Mouse (Mus musculus): Measurements from ENCODE around the gene Tmbim1. TPM values are rescaled to one million over a fixed set of nuclear protein-coding genes. Genes with fewer than 3 reads are reported as not detected.

The Tmbim1 gene
- polyA plus RNA-seq, 1 experiment = 689 TPM

DNA sequence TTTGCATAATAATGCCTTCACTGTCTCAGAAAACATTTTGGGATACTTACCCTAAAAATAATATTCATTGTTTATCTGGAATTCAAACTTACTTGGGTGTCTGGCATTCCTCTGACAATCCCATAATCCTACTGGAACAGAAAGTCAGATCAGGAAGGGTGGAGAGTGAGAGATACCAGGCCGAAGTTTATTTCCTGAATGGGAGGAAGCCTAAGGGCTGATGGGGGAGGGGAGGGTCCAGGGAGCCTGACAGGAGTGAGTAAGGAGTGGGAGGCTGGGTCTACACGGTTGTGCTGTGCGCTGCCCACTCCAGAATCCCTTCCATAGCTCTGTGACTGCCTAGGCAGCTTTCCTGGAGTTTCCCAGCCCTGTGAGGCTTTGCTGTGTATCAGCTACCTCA lies 4.3 kb upstream of the Tmbim1 start:
- TF ChIP-seq CTCF (IDR thresholded peaks at IDR 0.05; ENCODE audit: extremely low read depth, insufficient read length, insufficient replicate concordance, low read depth, low read length) (no peak), POLR2A (IDR thresholded peaks at IDR 0.05; ENCODE audit: low read depth, low read length) (no peak)
- Histone ChIP-seq H3K4me1 (ENCODE audit: control insufficient read depth, insufficient read depth, insufficient read length, low read length) (peaks cover 16% of the 10 kb centered on the region; the same call in 1 of the 2 replicates), H3K27me3 (ENCODE audit: control insufficient read depth, insufficient read depth, low read length) (no peaks in the 10 kb centered on the region), H3K4me3 (ENCODE audit: low read depth, low read length) (no peak overlapping the region), H3K36me3 (ENCODE audit: control insufficient read depth, insufficient read depth, low read length) (no peaks in the 10 kb centered on the region), H3K27ac (ENCODE audit: insufficient read depth, low read depth, low read length) (peak overlapping the region; percentile 28; the same call in 1 of the 2 replicates)
- WGBS = 32% methylated on average over 3 of the region's 3 CpGs

DNA sequence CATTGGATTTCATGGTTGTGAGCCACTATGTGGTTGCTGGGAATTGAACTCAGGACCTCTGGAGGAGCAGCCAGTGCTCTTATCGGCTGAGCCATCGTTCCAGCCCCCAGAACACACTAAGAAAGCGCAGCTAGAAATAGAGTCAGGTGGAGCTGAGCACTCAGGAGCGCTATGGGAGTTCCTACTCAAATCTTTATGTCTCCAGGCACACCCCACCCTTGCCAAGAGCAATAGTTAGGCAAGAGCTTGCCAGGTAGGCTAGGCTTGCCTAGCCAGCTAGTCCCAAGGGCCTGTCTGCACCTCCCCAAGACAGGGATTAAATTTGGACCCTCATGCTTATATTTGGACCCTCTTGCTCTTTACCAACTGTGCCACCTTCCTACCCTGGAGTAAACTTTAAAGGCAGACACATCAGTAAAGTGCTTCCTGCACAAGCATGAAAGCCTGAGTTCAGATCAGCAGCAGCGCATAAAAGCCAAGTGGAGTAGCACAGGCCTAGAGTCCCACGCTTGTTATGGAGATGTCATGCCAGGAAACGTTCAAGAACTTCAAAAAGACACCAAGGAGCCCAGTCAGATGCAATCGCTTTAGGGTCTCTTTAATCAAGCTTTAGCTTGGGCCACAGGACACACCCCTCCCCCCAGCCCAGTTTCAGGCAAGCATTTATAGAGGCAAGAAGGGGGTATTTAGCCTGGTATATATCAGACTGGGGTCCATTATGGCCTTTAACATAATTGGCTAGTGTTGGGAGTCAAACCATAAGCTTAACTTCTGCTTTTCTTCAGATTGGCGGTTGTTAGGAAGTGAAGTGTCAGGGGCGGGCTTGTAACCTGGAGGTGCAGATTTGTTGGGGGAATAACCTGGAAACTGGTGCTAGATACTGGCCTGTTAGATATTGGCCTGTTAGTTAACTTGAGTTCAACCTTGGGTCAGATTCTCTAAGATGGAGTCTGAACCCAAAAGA lies 2.9 kb upstream of the Tmbim1 start:
- Histone ChIP-seq H3K36me3 (ENCODE audit: control insufficient read depth, insufficient read depth, low read length) (no peaks in the 10 kb centered on the region), H3K4me1 (ENCODE audit: control insufficient read depth, insufficient read depth, insufficient read length, low read length) (peaks cover 16% of the 10 kb centered on the region; the same call in 1 of the 2 replicates), H3K27ac (ENCODE audit: insufficient read depth, low read depth, low read length) (peak overlapping the region; percentile 52), H3K4me3 (ENCODE audit: low read depth, low read length) (no peak overlapping the region), H3K27me3 (ENCODE audit: control insufficient read depth, insufficient read depth, low read length) (no peaks in the 10 kb centered on the region)
- no peak for TF ChIP-seq POLR2A (IDR thresholded peaks at IDR 0.05; ENCODE audit: low read depth, low read length)
- no peak for TF ChIP-seq CTCF (IDR thresholded peaks at IDR 0.05; ENCODE audit: extremely low read depth, insufficient read length, insufficient replicate concordance, low read depth, low read length)
- 77% methylated on average over 10 of the region's 10 CpGs for WGBS

DNA sequence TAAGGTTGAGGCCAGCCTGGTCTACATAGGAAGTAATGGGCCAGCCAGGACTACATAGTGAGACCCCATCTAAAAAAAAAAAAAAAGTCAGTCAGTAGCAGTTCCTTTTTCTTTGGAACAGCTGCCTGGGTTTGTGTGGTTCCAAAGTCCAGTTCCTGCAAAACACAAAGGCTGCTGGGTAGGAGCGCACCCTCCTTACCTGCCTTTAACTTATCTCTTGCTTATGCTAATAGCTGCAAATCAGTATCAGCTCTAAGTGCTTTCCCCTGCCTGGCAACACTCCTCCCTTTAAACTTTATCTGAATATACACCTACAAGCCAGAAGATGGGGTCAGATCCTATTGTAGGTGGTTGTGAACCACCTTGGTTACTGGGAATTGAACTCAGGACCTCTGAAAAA lies 1.7 kb upstream of the Tmbim1 start:
- TF ChIP-seq CTCF (IDR thresholded peaks at IDR 0.05; ENCODE audit: extremely low read depth, insufficient read length, insufficient replicate concordance, low read depth, low read length) = no peak
- TF ChIP-seq POLR2A (IDR thresholded peaks at IDR 0.05; ENCODE audit: low read depth, low read length) = no peak

DNA sequence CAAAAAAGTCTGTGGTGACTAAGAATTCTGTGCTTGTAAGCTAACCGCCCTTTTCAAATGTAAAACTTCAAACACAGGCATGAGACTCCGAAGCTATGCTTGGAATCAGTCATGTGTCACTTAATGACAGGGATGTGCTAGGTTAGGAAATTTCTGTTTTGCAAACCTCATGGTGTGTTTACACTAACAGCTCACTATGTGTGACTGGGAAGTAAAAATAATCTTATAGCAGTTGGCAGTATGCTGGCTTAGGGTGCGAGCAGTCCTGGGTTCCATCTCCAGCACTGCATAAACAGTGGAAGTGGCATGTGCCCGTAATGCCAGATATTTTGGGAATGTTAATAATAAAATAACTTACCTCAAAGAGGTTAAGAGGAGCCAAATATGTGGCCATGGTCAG lies 476 bp downstream of the Tmbim1 start:
- Histone ChIP-seq H3K27me3 (ENCODE audit: control insufficient read depth, insufficient read depth, low read length) (no peaks in the 10 kb centered on the region), H3K27ac (ENCODE audit: insufficient read depth, low read depth, low read length) (peak overlapping the region; percentile 50), H3K4me3 (ENCODE audit: low read depth, low read length) (no peak overlapping the region), H3K4me1 (ENCODE audit: control insufficient read depth, insufficient read depth, insufficient read length, low read length) (peaks cover 32% of the 10 kb centered on the region), H3K36me3 (ENCODE audit: control insufficient read depth, insufficient read depth, low read length) (no peaks in the 10 kb centered on the region)
- TF ChIP-seq POLR2A (IDR thresholded peaks at IDR 0.05; ENCODE audit: low read depth, low read length) (no peak), CTCF (IDR thresholded peaks at IDR 0.05; ENCODE audit: extremely low read depth, insufficient read length, insufficient replicate concordance, low read depth, low read length) (no peak)
- WGBS = 71% methylated on average over 4 of the region's 4 CpGs

More for the DNA sequence above, 1.7 kb upstream of the Tmbim1 start:
- no peaks in the 10 kb centered on the region for H3K27me3 ChIP-seq (ENCODE audit: control insufficient read depth, insufficient read depth, low read length)
- H3K4me3 ChIP-seq (ENCODE audit: low read depth, low read length) = no peak overlapping the region
- 19% methylated on average over 1 of the region's 1 CpGs for WGBS
- H3K27ac ChIP-seq (ENCODE audit: insufficient read depth, low read depth, low read length) = peak overlapping the region; percentile 52
- no peaks in the 10 kb centered on the region for H3K36me3 ChIP-seq (ENCODE audit: control insufficient read depth, insufficient read depth, low read length)
- peaks cover 19% of the 10 kb centered on the region for H3K4me1 ChIP-seq (ENCODE audit: control insufficient read depth, insufficient read depth, insufficient read length, low read length)

DNA sequence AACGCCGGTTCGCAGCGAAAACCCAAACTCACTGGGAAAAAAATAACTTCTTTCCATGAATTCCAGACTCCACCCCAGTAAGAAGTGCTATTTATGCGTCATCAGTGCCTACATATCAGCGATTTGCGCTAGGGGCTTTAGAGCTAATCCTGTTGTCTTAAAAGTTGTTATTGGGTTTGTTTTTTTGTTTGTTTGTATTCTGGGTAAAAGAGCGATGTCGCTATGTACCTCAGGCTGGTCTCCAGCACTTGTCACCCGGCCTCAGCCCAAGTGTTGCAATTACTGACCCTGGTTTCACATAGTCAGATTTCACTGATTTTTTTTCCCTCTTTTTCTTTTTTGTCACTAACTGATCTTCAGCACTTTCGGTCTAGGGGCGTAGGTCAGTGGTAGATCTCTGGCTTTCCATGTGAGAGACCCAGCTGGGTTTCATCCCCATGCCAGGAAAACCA lies 1.1 kb downstream of the Tmbim1 start:
- 2% methylated on average over 12 of the region's 12 CpGs for WGBS
- H3K27ac ChIP-seq (ENCODE audit: insufficient read depth, low read depth, low read length) = peak overlapping the region; percentile 91
- H3K36me3 ChIP-seq (ENCODE audit: control insufficient read depth, insufficient read depth, low read length) = no peaks in the 10 kb centered on the region
- TF ChIP-seq CTCF (IDR thresholded peaks at IDR 0.05; ENCODE audit: extremely low read depth, insufficient read length, insufficient replicate concordance, low read depth, low read length) (no peak), POLR2A (IDR thresholded peaks at IDR 0.05; ENCODE audit: low read depth, low read length) (no peak)
- H3K4me1 ChIP-seq (ENCODE audit: control insufficient read depth, insufficient read depth, insufficient read length, low read length) = peaks cover 31% of the 10 kb centered on the region
- peak overlapping the region; percentile 76 for H3K4me3 ChIP-seq (ENCODE audit: low read depth, low read length)
- H3K27me3 ChIP-seq (ENCODE audit: control insufficient read depth, insufficient read depth, low read length) = no peaks in the 10 kb centered on the region

DNA sequence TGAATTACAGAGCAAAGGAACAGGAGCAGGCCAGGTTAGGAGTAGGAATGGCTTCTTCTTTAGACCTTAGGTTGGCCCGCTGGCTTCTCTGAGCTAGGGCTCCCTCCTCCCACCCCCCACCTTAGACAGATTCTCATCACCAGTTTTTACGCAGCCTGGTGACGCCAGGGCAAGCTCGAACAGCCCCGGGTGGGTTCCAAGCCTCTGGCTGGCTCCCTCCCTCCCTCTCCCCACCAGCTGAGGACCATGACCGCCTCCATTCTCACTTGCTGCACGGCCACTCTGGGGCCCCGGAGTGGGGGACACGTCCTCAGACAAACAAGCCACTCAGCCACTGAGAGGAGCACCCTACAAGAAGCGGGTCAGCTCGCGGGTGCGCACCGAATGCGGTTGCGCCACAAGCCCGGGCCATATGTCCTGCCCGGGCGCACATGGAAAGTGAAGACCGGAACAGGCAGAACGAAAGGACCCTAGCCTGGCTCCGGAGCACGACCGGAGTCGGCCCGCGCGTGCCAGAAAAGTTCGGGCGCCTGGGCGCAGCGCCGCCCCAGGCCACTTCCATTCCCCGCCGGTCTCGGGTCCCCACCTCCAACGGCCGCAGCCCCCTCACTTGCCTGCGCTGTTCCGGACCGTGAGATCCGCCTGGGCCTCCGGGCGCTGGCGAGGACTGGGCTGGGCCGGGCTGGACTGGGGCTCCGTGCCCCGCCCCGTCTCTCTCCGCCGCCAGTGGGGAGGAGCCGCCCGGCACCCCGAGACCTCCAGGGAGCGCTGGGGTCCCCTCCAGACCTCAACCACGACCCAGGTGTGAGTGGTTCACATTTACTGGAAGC lies 1.7 kb downstream of the Tmbim1 start:
- no peaks in the 10 kb centered on the region for H3K27me3 ChIP-seq (ENCODE audit: control insufficient read depth, insufficient read depth, low read length)
- peak overlapping the region; percentile 76 for H3K4me3 ChIP-seq (ENCODE audit: low read depth, low read length)
- TF ChIP-seq POLR2A (IDR thresholded peaks at IDR 0.05; ENCODE audit: low read depth, low read length) (peak; percentile 89), CTCF (IDR thresholded peaks at IDR 0.05; ENCODE audit: extremely low read depth, insufficient read length, insufficient replicate concordance, low read depth, low read length) (no peak)
- WGBS = under 1% methylated on average over 56 of the region's 56 CpGs
- H3K36me3 ChIP-seq (ENCODE audit: control insufficient read depth, insufficient read depth, low read length) = no peaks in the 10 kb centered on the region
- H3K27ac ChIP-seq (ENCODE audit: insufficient read depth, low read depth, low read length) = peak overlapping the region; percentile 91
- peaks cover 34% of the 10 kb centered on the region for H3K4me1 ChIP-seq (ENCODE audit: control insufficient read depth, insufficient read depth, insufficient read length, low read length)
